Mouse (Mus musculus): ENCODE data around the gene Aff2. TPM values are rescaled to one million over a fixed set of nuclear protein-coding genes. Genes with fewer than 3 reads are reported as not detected.

Aff2 gene
- polyA plus RNA-seq, 1 experiment from 2014 or later = 0.70 TPM

GRCm38 (mm10) chrX:69867601-69868000 is 507.5 kb downstream of the Aff2 start:
- WGBS = 90% methylated on average over 5 of the region's 5 CpGs
- ATAC-seq (ENCODE audit: low FRiP score, low TSS enrichment) = no peak
- H3K4me1 ChIP-seq (replicated peaks; ENCODE audit: control insufficient read depth, insufficient read depth) = no peaks in the 10 kb centered on the region
- H3K4me3 ChIP-seq (ENCODE audit: low read depth, low read length) = no peak overlapping the region
- H3K36me3 ChIP-seq (ENCODE audit: control insufficient read depth, insufficient read depth, low read length) = no peaks in the 10 kb centered on the region
- no peaks in the 10 kb centered on the region for H3K27me3 ChIP-seq (ENCODE audit: control insufficient read depth, insufficient read depth, low read length)
- no peak overlapping the region for H3K4me2 ChIP-seq (replicated peaks; ENCODE audit: low read depth)
- no peak for TF ChIP-seq EP300 (optimal IDR thresholded peaks at IDR 0.05)
- no peak for TF ChIP-seq CTCF (IDR thresholded peaks at IDR 0.05; ENCODE audit: low read depth)
- DNase-seq (ENCODE audit: low spot score) = no peak
- H3K9me3 ChIP-seq (ENCODE audit: control insufficient read depth, low read length) = no peaks in the 10 kb centered on the region
- no peak overlapping the region for H3K9ac ChIP-seq (ENCODE audit: low read length)
- H3K27ac ChIP-seq (replicated peaks) = no peak overlapping the region

GRCm38 (mm10) chrX:69891713-69892112 is 531.6 kb downstream of the Aff2 start:
- Histone ChIP-seq H3K27ac (replicated peaks) (no peak overlapping the region), H3K4me2 (replicated peaks; ENCODE audit: low read depth) (no peak overlapping the region), H3K9me3 (ENCODE audit: control insufficient read depth, low read length) (no peaks in the 10 kb centered on the region), H3K36me3 (ENCODE audit: control insufficient read depth, insufficient read depth, low read length) (no peaks in the 10 kb centered on the region), H3K4me1 (replicated peaks; ENCODE audit: control insufficient read depth, insufficient read depth) (no peaks in the 10 kb centered on the region), H3K4me3 (ENCODE audit: low read depth, low read length) (no peak overlapping the region), H3K27me3 (ENCODE audit: control insufficient read depth, insufficient read depth, low read length) (no peaks in the 10 kb centered on the region), H3K9ac (ENCODE audit: low read length) (no peak overlapping the region)
- 41% methylated on average over 3 of the region's 3 CpGs for WGBS
- TF ChIP-seq CTCF (IDR thresholded peaks at IDR 0.05; ENCODE audit: low read depth) (no peak), EP300 (optimal IDR thresholded peaks at IDR 0.05) (no peak)
- no peak for ATAC-seq (ENCODE audit: low FRiP score, low TSS enrichment)
- DNase-seq (ENCODE audit: low spot score) = no peak

Measured in stomach, postnatal 0 days (tissue).